Mouse (Mus musculus) limb, embryonic 13.5 days (tissue): ENCODE data around the gene Slc25a27. TPM values are rescaled to one million over a fixed set of nuclear protein-coding genes. Genes with fewer than 3 reads are reported as not detected.

Experiments
- ATAC-seq: fragments of 200-750 bp; cut with Nextera tagmentation; 2 replicates; pipeline ENCODE4 v1.8.0; 2017; ENCODE audit warnings: low read depth, moderate number of reproducible peaks, moderate TSS enrichment; ENCODE audit not compliant: low FRiP score
- H3K27ac ChIP-seq: fragments of 300-500 bp; sonication (generic); 2 replicates; pipeline ENCODE4 v1.5.1; 2015; ENCODE audit warnings: inconsistent platforms, mild to moderate bottlenecking, moderate library complexity
- H3K27me3 ChIP-seq: fragments of 300-500 bp; sonication (generic); 2 replicates; pipeline ENCODE4 v1.6.1; 2015; ENCODE audit warnings: mild to moderate bottlenecking, inconsistent platforms
- H3K36me3 ChIP-seq: fragments of 300-500 bp; sonication (generic); 2 replicates; pipeline ENCODE4 v1.6.1; 2015; ENCODE audit warnings: inconsistent platforms, mild to moderate bottlenecking, moderate library complexity
- H3K4me1 ChIP-seq: fragments of 300-500 bp; sonication (generic); 2 replicates; pipeline ENCODE4 v1.6.1; 2015; ENCODE audit warnings: inconsistent platforms
- H3K4me2 ChIP-seq: fragments of 300-500 bp; sonication (generic); replicated peaks from 2 replicates; pipeline ENCODE4 v1.6.1; 2015; ENCODE audit warnings: inconsistent platforms, mild to moderate bottlenecking, moderate library complexity
- H3K4me3 ChIP-seq: fragments of 300-500 bp; sonication (generic); 2 replicates; pipeline ENCODE4 v1.5.1; 2015; ENCODE audit warnings: moderate library complexity, mild to moderate bottlenecking, inconsistent platforms
- H3K9ac ChIP-seq: fragments of 300-500 bp; sonication (generic); 2 replicates; pipeline ENCODE4 v1.6.1; 2015; ENCODE audit warnings: mild to moderate bottlenecking, inconsistent platforms
- H3K9me3 ChIP-seq: fragments of 300-500 bp; sonication (generic); 2 replicates; pipeline ENCODE4 v1.6.1; 2016; ENCODE audit warnings: inconsistent platforms
- WGBS: fragments of 180-500 bp; shearing (Covaris S2); methylation state at CpG from one replicate; pipeline ENCODE4 v1.1.7; 2015; 5-methylcytosine and 5-hydroxymethylcytosine counted together
- polyA plus RNA-seq: library from polyadenylated mRNA; unstranded; fragments of >200 nt; fragmentation: Nextera tagmentation; extraction: Ambion mirVana; gene quantifications from 2 replicates; pipeline ENCODE4 v1.2.1, GENCODE M21; 2015

The Slc25a27 gene
- 48.7 and 50.3 TPM in 2 replicates for polyA plus RNA-seq

- no peaks in the 10 kb centered on the region for H3K27me3 ChIP-seq
- H3K4me3 ChIP-seq, result peak within 1 kb of the TSS; percentile 92
- H3K27ac ChIP-seq, result peak within 1 kb of the TSS; percentile 55; the same call in 1 of the 2 replicates
- peaks cover 31% of the 10 kb centered on the region for H3K4me1 ChIP-seq
- no peaks in the 10 kb centered on the region for H3K9me3 ChIP-seq
- peak; percentile 98 for ATAC-seq
- 1% methylated on average over 41 of the region's 41 CpGs for WGBS
- H3K9ac ChIP-seq, result peak within 1 kb of the TSS; percentile 86
- peak within 1 kb of the TSS; percentile 88 for H3K4me2 ChIP-seq
- peaks cover 3% of the 10 kb centered on the region; the same call in 1 of the 2 replicates for H3K36me3 ChIP-seq
These were observed at the start of gene Slc25a27 for GRCm38 (mm10) chr17:43666576-43667289. Gene Slc25a27 (minus strand): TSS chr17:43667214.

GRCm38 (mm10) chr17:43716601-43717000, 49.6 kb upstream of the Slc25a27 start:
- Histone ChIP-seq H3K4me3 (no peak overlapping the region), H3K27me3 (no peaks in the 10 kb centered on the region), H3K9ac (no peak overlapping the region), H3K36me3 (no peaks in the 10 kb centered on the region), H3K4me1 (peaks cover 14% of the 10 kb centered on the region), H3K27ac (no peak overlapping the region), H3K9me3 (peaks cover 2% of the 10 kb centered on the region; the same call in 1 of the 2 replicates), H3K4me2 (no peak overlapping the region)
- no peak for ATAC-seq
- WGBS, result 35% methylated on average over 7 of the region's 7 CpGs

- Histone ChIP-seq H3K36me3 (no peaks in the 10 kb centered on the region), H3K4me3 (no peak overlapping the region), H3K27ac (no peak overlapping the region), H3K4me2 (no peak overlapping the region), H3K27me3 (no peaks in the 10 kb centered on the region), H3K9ac (no peak overlapping the region), H3K4me1 (peaks cover 14% of the 10 kb centered on the region), H3K9me3 (peaks cover 2% of the 10 kb centered on the region; the same call in 1 of the 2 replicates)
- ATAC-seq, result no peak
- WGBS, result 64% methylated on average over 3 of the region's 3 CpGs
These were observed 47.2 kb upstream of the Slc25a27 start for GRCm38 (mm10) chr17:43714191-43714590.

GRCm38 (mm10) chr17:43711557-43712352, 44.7 kb upstream of the Slc25a27 start:
- H3K4me3 ChIP-seq, result no peak overlapping the region
- H3K27ac ChIP-seq, result no peak overlapping the region
- no peaks in the 10 kb centered on the region for H3K27me3 ChIP-seq
- H3K9ac ChIP-seq, result no peak overlapping the region
- peaks cover 8% of the 10 kb centered on the region; the same call in 1 of the 2 replicates for H3K4me1 ChIP-seq
- H3K36me3 ChIP-seq, result peaks cover 6% of the 10 kb centered on the region; the same call in 1 of the 2 replicates
- no peak overlapping the region for H3K4me2 ChIP-seq
- WGBS, result 79% methylated on average over 7 of the region's 7 CpGs
- H3K9me3 ChIP-seq, result peaks cover 2% of the 10 kb centered on the region; the same call in 1 of the 2 replicates
- ATAC-seq, result no peak

- Histone ChIP-seq H3K27me3 (no peaks in the 10 kb centered on the region), H3K4me3 (no peak overlapping the region), H3K36me3 (peaks cover 7% of the 10 kb centered on the region), H3K4me2 (no peak overlapping the region), H3K27ac (no peak overlapping the region), H3K9me3 (no peaks in the 10 kb centered on the region), H3K4me1 (no peaks in the 10 kb centered on the region), H3K9ac (no peak overlapping the region)
- WGBS, result 78% methylated on average over 3 of the region's 3 CpGs
- no peak for ATAC-seq
These were observed 40.2 kb upstream of the Slc25a27 start for GRCm38 (mm10) chr17:43707254-43707653.

- H3K4me3 ChIP-seq, result no peak overlapping the region
- H3K4me2 ChIP-seq, result no peak overlapping the region
- WGBS, result 93% methylated on average over 3 of the region's 3 CpGs
- ATAC-seq, result no peak
- H3K4me1 ChIP-seq, result no peaks in the 10 kb centered on the region
- no peaks in the 10 kb centered on the region for H3K27me3 ChIP-seq
- no peak overlapping the region for H3K27ac ChIP-seq
- peaks cover 11% of the 10 kb centered on the region for H3K36me3 ChIP-seq
- H3K9ac ChIP-seq, result no peak overlapping the region
- no peaks in the 10 kb centered on the region for H3K9me3 ChIP-seq
These were observed 39.7 kb upstream of the Slc25a27 start for GRCm38 (mm10) chr17:43706749-43707148.

GRCm38 (mm10) chr17:43704216-43704930, 37.4 kb upstream of the Slc25a27 start:
- no peak overlapping the region for H3K27ac ChIP-seq
- no peak overlapping the region for H3K4me3 ChIP-seq
- H3K4me1 ChIP-seq, result no peaks in the 10 kb centered on the region
- no peaks in the 10 kb centered on the region for H3K9me3 ChIP-seq
- H3K36me3 ChIP-seq, result peaks cover 11% of the 10 kb centered on the region
- 90% methylated on average over 12 of the region's 12 CpGs for WGBS
- ATAC-seq, result no peak
- no peak overlapping the region for H3K4me2 ChIP-seq
- H3K27me3 ChIP-seq, result no peaks in the 10 kb centered on the region
- H3K9ac ChIP-seq, result no peak overlapping the region

- ATAC-seq, result no peak
- no peak overlapping the region for H3K27ac ChIP-seq
- WGBS, result 70% methylated on average over 6 of the region's 6 CpGs
- no peak overlapping the region for H3K9ac ChIP-seq
- H3K4me3 ChIP-seq, result no peak overlapping the region
- no peaks in the 10 kb centered on the region for H3K9me3 ChIP-seq
- peaks cover 9% of the 10 kb centered on the region for H3K36me3 ChIP-seq
- no peaks in the 10 kb centered on the region for H3K4me1 ChIP-seq
- no peak overlapping the region for H3K4me2 ChIP-seq
- no peaks in the 10 kb centered on the region for H3K27me3 ChIP-seq
These were observed 34.0 kb upstream of the Slc25a27 start for GRCm38 (mm10) chr17:43701060-43701459.

- WGBS, result 42% methylated on average over 14 of the region's 14 CpGs
These were observed 32.1 kb upstream of the Slc25a27 start for GRCm38 (mm10) chr17:43698997-43699649.

GRCm38 (mm10) chr17:43689591-43689990, 22.6 kb upstream of the Slc25a27 start:
- 85% methylated on average over 9 of the region's 9 CpGs for WGBS
- no peaks in the 10 kb centered on the region for H3K4me1 ChIP-seq
- no peaks in the 10 kb centered on the region for H3K27me3 ChIP-seq
- H3K4me3 ChIP-seq, result no peak overlapping the region
- H3K9ac ChIP-seq, result no peak overlapping the region
- no peak overlapping the region for H3K27ac ChIP-seq
- ATAC-seq, result no peak
- no peaks in the 10 kb centered on the region for H3K9me3 ChIP-seq
- H3K36me3 ChIP-seq, result peaks cover 31% of the 10 kb centered on the region
- no peak overlapping the region for H3K4me2 ChIP-seq

More at GRCm38 (mm10) chr17:43698997-43699649, 32.1 kb upstream of the Slc25a27 start:
- Histone ChIP-seq H3K27ac (no peak overlapping the region), H3K4me2 (no peak overlapping the region), H3K9me3 (0 out of 2 replicates have a peak, but pooled peaks cover 3% of the 10 kb centered on the region), H3K9ac (no peak overlapping the region), H3K4me1 (no peaks in the 10 kb centered on the region), H3K27me3 (no peaks in the 10 kb centered on the region), H3K4me3 (no peak overlapping the region), H3K36me3 (peaks cover 21% of the 10 kb centered on the region)
- ATAC-seq, result no peak

GRCm38 (mm10) chr17:43684638-43685037, 17.6 kb upstream of the Slc25a27 start:
- no peak overlapping the region for H3K27ac ChIP-seq
- 92% methylated on average over 5 of the region's 5 CpGs for WGBS
- ATAC-seq, result no peak

More at GRCm38 (mm10) chr17:43684638-43685037, 17.6 kb upstream of the Slc25a27 start:
- Histone ChIP-seq H3K27me3 (no peaks in the 10 kb centered on the region), H3K4me1 (no peaks in the 10 kb centered on the region), H3K4me2 (no peak overlapping the region), H3K9me3 (no peaks in the 10 kb centered on the region), H3K4me3 (no peak overlapping the region), H3K9ac (no peak overlapping the region), H3K36me3 (peaks cover 41% of the 10 kb centered on the region)
